7 mouse cellular contexts compared by ENCODE assay signal in genomic region chr7:34313443-34313875, GRCm38 (mm10). TPM values are rescaled to one million over a fixed set of nuclear protein-coding genes. Genes with fewer than 3 reads are reported as not detected.
DNase-seq lines count a peak whose midpoint lies in the region; ATAC-seq lines count a peak whose summit lies in the region.

Gene 4931406P16Rik, minus strand, starts transcription at chr7:34313551.

- H3K9ac ChIP-seq in intestine, embryonic 16.5 days (ENCODE audit: low read depth, low read length): peak within 1 kb of the TSS; percentile 91
- H3K9ac ChIP-seq in midbrain, embryonic 11.5 days (ENCODE audit: low read length): peak within 1 kb of the TSS; percentile 86

- peak; percentile 88 to 90 for DNase-seq in adrenal gland, adult 18-20 months (ENCODE audit: low spot score in 2 of 2)
- peak; percentile 90 for DNase-seq in embryo, embryonic 11 days
- DNase-seq in gastrocnemius, postnatal 4 days (ENCODE audit: low spot score in 2 of 2): peak; percentile 86 to 89
- peak; percentile 86 to 88 for DNase-seq in left cerebral cortex, postnatal 36 days (ENCODE audit: low spot score in 2 of 2)
- DNase-seq in midbrain, embryonic 11.5 days (ENCODE audit: low spot score, missing footprints): peak; percentile 99
- DNase-seq in skeletal muscle tissue, adult 2 months (ENCODE audit: low read depth, low spot score): peak; percentile 70

- peak within 1 kb of the TSS; percentile 92 for H3K27ac ChIP-seq in intestine, embryonic 16.5 days (ENCODE audit: low read length)
- peak within 1 kb of the TSS; percentile 73 for H3K27ac ChIP-seq in midbrain, embryonic 11.5 days (ENCODE audit: low read depth, low read length)

- WGBS in intestine, embryonic 16.5 days: under 1% methylated on average over 41 of the region's 41 CpGs
- WGBS in midbrain, embryonic 11.5 days: under 1% methylated on average over 27 of the region's 41 CpGs

- H3K4me3 ChIP-seq in intestine, embryonic 16.5 days (ENCODE audit: low read length): peak within 1 kb of the TSS; percentile 93
- peak within 1 kb of the TSS; percentile 93 for H3K4me3 ChIP-seq in midbrain, embryonic 11.5 days (ENCODE audit: low read depth, low read length)

- peak within 1 kb of the TSS; percentile 75 for H3K4me2 ChIP-seq in intestine, embryonic 16.5 days (ENCODE audit: low read depth, low read length)
- H3K4me2 ChIP-seq in midbrain, embryonic 11.5 days: peak within 1 kb of the TSS; percentile 85

- intact Hi-C loops in left cerebral cortex, postnatal 36 days (cut with DNase I): loop anchor here (5.0 kb wide), 1 partner anchor 46 kb away; no protein-coding TSS in a partner anchor

- no peaks in the 10 kb centered on the region for H3K36me3 ChIP-seq in intestine, embryonic 16.5 days (ENCODE audit: control insufficient read depth, insufficient read depth, low read length)
- no peaks in the 10 kb centered on the region for H3K36me3 ChIP-seq in midbrain, embryonic 11.5 days (ENCODE audit: control insufficient read depth, insufficient read depth, low read length)

- no peaks in the 10 kb centered on the region for H3K9me3 ChIP-seq in intestine, embryonic 16.5 days (ENCODE audit: control insufficient read depth, low read length)
- no peaks in the 10 kb centered on the region for H3K9me3 ChIP-seq in midbrain, embryonic 11.5 days (ENCODE audit: control insufficient read depth, low read length)

- no peaks in the 10 kb centered on the region for H3K27me3 ChIP-seq in intestine, embryonic 16.5 days (replicated peaks; ENCODE audit: control insufficient read depth, insufficient read depth, low read length)
- H3K27me3 ChIP-seq in midbrain, embryonic 11.5 days (ENCODE audit: control insufficient read depth, insufficient read depth, low read length): no peaks in the 10 kb centered on the region

- ATAC-seq in intestine, embryonic 16.5 days: peak; percentile 91
- peak; percentile 97 for ATAC-seq in midbrain, embryonic 11.5 days (ENCODE audit: low FRiP score)

- peaks cover 15% of the 10 kb centered on the region for H3K4me1 ChIP-seq in intestine, embryonic 16.5 days (ENCODE audit: control insufficient read depth, insufficient read depth, low read length)
- peaks cover 6% of the 10 kb centered on the region; the same call in 1 of the 2 replicates for H3K4me1 ChIP-seq in midbrain, embryonic 11.5 days (ENCODE audit: control insufficient read depth, insufficient read depth, low read length)

RNA-seq across cellular contexts. Expression of gene 4931406P16Rik, which starts in this region (rescaled TPM):
- 10 to 100 TPM; 54.7 to 57.1 TPM for total RNA-seq in adrenal gland, adult 18-20 months (2021)
- 10 to 100 TPM; 67.0 to 74.9 TPM for total RNA-seq in gastrocnemius, postnatal 4 days (2021)
- 22.7 and 23.5 TPM in 2 replicates for polyA plus RNA-seq in intestine, embryonic 16.5 days (2015; fragmentation: Nextera tagmentation; extraction: Ambion mirVana)
- 10 to 100 TPM; 38.6 to 49.4 TPM for total RNA-seq in left cerebral cortex, postnatal 36 days (2021)
- polyA plus RNA-seq in midbrain, embryonic 11.5 days (2014; fragmentation: Nextera tagmentation; extraction: Ambion mirVana): 27.4 and 29.8 TPM in 2 replicates

Comparison
In these comparisons a context has a peak if more than half of its experiments do, and no peak if none do; other contexts are left out.
1. Peak in every context shown above with its lines: DNase-seq, ATAC-seq, H3K4me3 ChIP-seq and H3K27ac ChIP-seq.